ENCODE assay signal across 8 mouse cellular contexts in the genomic region with DNA sequence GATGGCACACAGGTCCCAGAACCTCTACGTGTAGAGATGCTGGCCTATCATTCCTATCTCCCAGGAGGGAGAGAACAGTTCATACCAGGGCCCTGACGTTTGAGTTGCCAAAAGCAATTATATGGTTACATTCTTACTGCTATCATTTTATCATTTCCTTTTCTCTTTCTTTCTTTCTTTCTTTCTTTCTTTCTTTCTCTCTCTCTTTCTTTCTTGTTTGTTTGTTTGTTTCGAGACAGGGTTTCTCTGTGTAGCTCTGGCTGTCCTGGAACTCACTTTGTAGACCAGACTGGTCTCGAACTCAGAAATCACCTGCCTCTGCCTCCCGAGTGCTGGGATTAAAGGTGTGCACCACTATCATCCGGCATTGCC. TPM values are rescaled to one million over a fixed set of nuclear protein-coding genes. Genes with fewer than 3 reads are reported as not detected.
DNase-seq lines count a peak whose midpoint lies in the region; ATAC-seq and TF ChIP-seq lines count a peak whose summit lies in the region.
"Not testable (repeated sequence)": the region's sequence is repeated elsewhere in the genome, so short reads cannot be mapped to it uniquely, and the experiment has no call there.

A gene (minus strand): TSS at position 73 of the 372 bp plus-strand sequence.

- H3K4me3 ChIP-seq in MEL (ENCODE audit: control insufficient read depth in 1 of 2, insufficient read depth in 1 of 2, low read depth in 2 of 2, low read length in 2 of 2): peak within 1 kb of the TSS; percentile 46 to 57
- H3K4me3 ChIP-seq in forebrain, embryonic 12.5 days (replicated peaks): peak within 1 kb of the TSS; percentile 38
- peak within 1 kb of the TSS; percentile 46 for H3K4me3 ChIP-seq in heart, embryonic 11.5 days (ENCODE audit: low read depth, low read length)
- peak within 1 kb of the TSS; percentile 23 for H3K4me3 ChIP-seq in intestine, embryonic 14.5 days (ENCODE audit: low read depth, low read length)
- peak within 1 kb of the TSS; percentile 47 for H3K4me3 ChIP-seq in liver, embryonic 15.5 days (replicated peaks)
- H3K4me3 ChIP-seq in midbrain, embryonic 16.5 days (ENCODE audit: low read depth, low read length): peak within 1 kb of the TSS; percentile 39
- H3K4me3 ChIP-seq in testis, adult 2 months (ENCODE audit: control insufficient read depth, low read depth, low read length): peak within 1 kb of the TSS; percentile 1; the same call in 1 of the 2 replicates

- not testable (repeated sequence) for H3K9me3 ChIP-seq in MEL (replicated peaks; ENCODE audit: insufficient read depth, low read length); forebrain, embryonic 12.5 days; heart, embryonic 11.5 days (replicated peaks; ENCODE audit: control insufficient read depth, low read length); intestine, embryonic 14.5 days (ENCODE audit: control insufficient read depth, low read length); liver, embryonic 15.5 days (replicated peaks); midbrain, embryonic 16.5 days (replicated peaks; ENCODE audit: control insufficient read depth, low read length, poor library complexity, severe bottlenecking)

- not testable (repeated sequence) for H3K79me2 ChIP-seq in MEL (ENCODE audit: control insufficient read depth, insufficient read depth, low read length, poor library complexity)

- TF ChIP-seq POLR2A in MEL (IDR thresholded peaks at IDR 0.05; ENCODE audit: control insufficient read depth in 1 of 2, insufficient read depth in 1 of 2, low read depth in 1 of 2, low read length in 2 of 2, poor library complexity in 1 of 2); testis, adult 2 months (IDR thresholded peaks at IDR 0.05; ENCODE audit: control insufficient read depth, low read depth, low read length): not testable (repeated sequence)

- not testable (repeated sequence) for H3K27me3 ChIP-seq in MEL (ENCODE audit: control insufficient read depth in 1 of 2, insufficient read depth in 2 of 2, low read length in 2 of 2); heart, embryonic 11.5 days (ENCODE audit: control insufficient read depth, insufficient read depth, low read length); intestine, embryonic 14.5 days (replicated peaks; ENCODE audit: control insufficient read depth, insufficient read depth, low read length); liver, embryonic 15.5 days; midbrain, embryonic 16.5 days (ENCODE audit: control insufficient read depth, insufficient read depth, low read depth, low read length); testis, adult 2 months (ENCODE audit: control insufficient read depth, insufficient read depth, low read length)
- H3K27me3 ChIP-seq in forebrain, embryonic 12.5 days: peaks cover 17% of the 10 kb centered on the region

- WGBS in forebrain, embryonic 12.5 days: 66% methylated on average over 6 of the region's 6 CpGs
- WGBS in heart, embryonic 11.5 days (ENCODE audit: insufficient replicate concordance): 59% methylated on average over 6 of the region's 6 CpGs
- 65% methylated on average over 6 of the region's 6 CpGs for WGBS in intestine, embryonic 14.5 days
- 52% methylated on average over 6 of the region's 6 CpGs for WGBS in liver, embryonic 15.5 days (ENCODE audit: insufficient replicate concordance)
- 67% methylated on average over 6 of the region's 6 CpGs for WGBS in midbrain, embryonic 16.5 days

- not testable (repeated sequence) for H3K4me1 ChIP-seq in MEL (ENCODE audit: control insufficient read depth in 1 of 2, insufficient read depth in 2 of 2, low read length in 2 of 2); forebrain, embryonic 12.5 days; heart, embryonic 11.5 days (ENCODE audit: control insufficient read depth, insufficient read depth, low read length); intestine, embryonic 14.5 days (replicated peaks; ENCODE audit: control insufficient read depth, insufficient read depth, low read length); liver, embryonic 15.5 days (replicated peaks); midbrain, embryonic 16.5 days (ENCODE audit: control insufficient read depth, insufficient read depth, low read length); testis, adult 2 months (ENCODE audit: control insufficient read depth, insufficient read depth, low read length)

- not testable (repeated sequence) for TF ChIP-seq EP300 in MEL (IDR thresholded peaks at IDR 0.05; ENCODE audit: low read depth in 1 of 2, low read length in 2 of 2)

- H3K4me2 ChIP-seq in forebrain, embryonic 12.5 days: peak within 1 kb of the TSS; percentile 62
- peak within 1 kb of the TSS; percentile 87 for H3K4me2 ChIP-seq in heart, embryonic 11.5 days
- H3K4me2 ChIP-seq in intestine, embryonic 14.5 days (ENCODE audit: low read length): peak within 1 kb of the TSS; percentile 53
- peak within 1 kb of the TSS; percentile 76 for H3K4me2 ChIP-seq in liver, embryonic 15.5 days
- H3K4me2 ChIP-seq in midbrain, embryonic 16.5 days (ENCODE audit: low read length): peak within 1 kb of the TSS; percentile 68

- DNase-seq in MEL (ENCODE audit: low read depth, low spot score); intestine, embryonic 14.5 days (ENCODE audit: low spot score); left cerebral cortex, postnatal 10 days (ENCODE audit: extremely low spot score in 1 of 2, low spot score in 2 of 2): not testable (repeated sequence)

- H3K9ac ChIP-seq in MEL (ENCODE audit: control insufficient read depth, low read depth, low read length, poor library complexity, severe bottlenecking): peak within 1 kb of the TSS; percentile 42
- peak within 1 kb of the TSS; percentile 60 for H3K9ac ChIP-seq in forebrain, embryonic 12.5 days
- H3K9ac ChIP-seq in heart, embryonic 11.5 days (ENCODE audit: low read depth, low read length): peak within 1 kb of the TSS; percentile 66
- H3K9ac ChIP-seq in intestine, embryonic 14.5 days (ENCODE audit: low read length): peak within 1 kb of the TSS; percentile 28
- peak within 1 kb of the TSS; percentile 46 for H3K9ac ChIP-seq in liver, embryonic 15.5 days
- peak within 1 kb of the TSS; percentile 71 for H3K9ac ChIP-seq in midbrain, embryonic 16.5 days (ENCODE audit: low read depth, low read length)

- not testable (repeated sequence) for H3K27ac ChIP-seq in MEL (ENCODE audit: control insufficient read depth, low read depth, low read length); forebrain, embryonic 12.5 days; heart, embryonic 11.5 days (ENCODE audit: low read depth, low read length); intestine, embryonic 14.5 days (ENCODE audit: low read depth); liver, embryonic 15.5 days (replicated peaks); midbrain, embryonic 16.5 days (ENCODE audit: low read length); testis, adult 2 months (ENCODE audit: control insufficient read depth, insufficient read depth, low read depth, low read length)

- not testable (repeated sequence) for TF ChIP-seq RAD21 in MEL (IDR thresholded peaks at IDR 0.05; ENCODE audit: low read depth, low read length)

- H3K36me3 ChIP-seq in MEL (ENCODE audit: control insufficient read depth in 1 of 2, insufficient read depth in 2 of 2, low read length in 2 of 2); forebrain, embryonic 12.5 days (replicated peaks); heart, embryonic 11.5 days (ENCODE audit: control insufficient read depth, insufficient read depth, low read length); intestine, embryonic 14.5 days (ENCODE audit: control insufficient read depth, insufficient read depth, low read length); liver, embryonic 15.5 days (replicated peaks); midbrain, embryonic 16.5 days (ENCODE audit: control insufficient read depth, insufficient read depth, low read length); testis, adult 2 months (ENCODE audit: control insufficient read depth, insufficient read depth, low read length): not testable (repeated sequence)

- not testable (repeated sequence) for TF ChIP-seq CTCF in MEL (IDR thresholded peaks at IDR 0.05 in 2 of 3, conservative IDR thresholded peaks at IDR 0.05 in 1 of 3; ENCODE audit: control insufficient read depth in 1 of 3, insufficient read depth in 1 of 3, low read depth in 2 of 3, low read length in 3 of 3, poor library complexity in 1 of 3, severe bottlenecking in 1 of 3); testis, adult 2 months (IDR thresholded peaks at IDR 0.05; ENCODE audit: control insufficient read depth, insufficient read depth, insufficient replicate concordance, low read depth, low read length)

- intact Hi-C loops in left cerebral cortex, postnatal 10 days (cut with DNase I): not testable (repeated sequence)

- ATAC-seq in forebrain, embryonic 12.5 days (ENCODE audit: low FRiP score); heart, embryonic 11.5 days (replicated peaks; ENCODE audit: insufficient number of reproducible peaks, low FRiP score, low TSS enrichment); intestine, embryonic 14.5 days (replicated peaks; ENCODE audit: low FRiP score, low TSS enrichment, low read depth); liver, embryonic 15.5 days (ENCODE audit: insufficient read depth); midbrain, embryonic 16.5 days: not testable (repeated sequence)

RNA-seq across cellular contexts. Expression of the gene that starts here (rescaled TPM):
- total RNA-seq in MEL (2012; rRNA removed): not detected in 2 replicates
- polyA plus RNA-seq in MEL (2012; ENCODE audit: insufficient read depth in 1 of 2, insufficient read length in 2 of 2, low read depth in 1 of 2, low replicate concordance in 2 of 2, missing spikeins in 1 of 2): under 1 TPM in 1 of 2 experiments, not detected in 1; 0.26 TPM
- polyA plus RNA-seq in forebrain, embryonic 12.5 days (2016; fragmentation: Nextera tagmentation; extraction: Ambion mirVana): 0.66 and 0.67 TPM in 2 replicates
- polyA plus RNA-seq in heart, embryonic 11.5 days (2014; fragmentation: Nextera tagmentation; extraction: Ambion mirVana): 0.60 and 0.84 TPM in 2 replicates
- polyA plus RNA-seq in intestine, embryonic 14.5 days (2014; fragmentation: Nextera tagmentation; extraction: Ambion mirVana): 1.8 and 2.5 TPM in 2 replicates
- total RNA-seq in left cerebral cortex, postnatal 10 days (2021): 10 to 100 TPM; 10.4 to 13.8 TPM
- polyA plus RNA-seq in liver, embryonic 15.5 days (2015; fragmentation: Nextera tagmentation; extraction: Ambion mirVana): not detected in 2 replicates
- polyA plus RNA-seq in midbrain, embryonic 16.5 days (2015; fragmentation: Nextera tagmentation; extraction: Ambion mirVana): 7.5 and 11.1 TPM in 2 replicates
- 0.85 and 1.5 TPM in 2 replicates for polyA plus RNA-seq in testis, adult 2 months (2012; rRNA removed)

Comparison
In these comparisons a context has a peak if more than half of its experiments do, and no peak if none do; other contexts are left out.
1. H3K4me3 ChIP-seq: peak in every context shown above with its lines; median percentile 52 in MEL; 47 in liver, embryonic 15.5 days; 46 in heart, embryonic 11.5 days; 39 in midbrain, embryonic 16.5 days; 38 in forebrain, embryonic 12.5 days; 23 in intestine, embryonic 14.5 days; 1 in testis, adult 2 months.